Mouse (Mus musculus) ES-Bruce4 (cell line): ENCODE measurements around the gene Abcc3.

Source experiments
- CTCF ChIP-seq: IDR thresholded peaks from one replicate; pipeline ENCODE4 v1.8.1; 2011; ENCODE audit warnings: low read depth, low read length
- POLR2A ChIP-seq: IDR thresholded peaks from one replicate; pipeline ENCODE4 v1.8.1; 2011; ENCODE audit warnings: low read length; ENCODE audit not compliant: insufficient read depth

- TF ChIP-seq POLR2A (no peak), CTCF (no peak)
These were observed 31.5 kb downstream of the Abcc3 start for GRCm38 (mm10) chr11:94361166-94361870.
